Mouse (Mus musculus): Measurements from ENCODE around the gene Krt34.

Gene Krt34

DNA sequence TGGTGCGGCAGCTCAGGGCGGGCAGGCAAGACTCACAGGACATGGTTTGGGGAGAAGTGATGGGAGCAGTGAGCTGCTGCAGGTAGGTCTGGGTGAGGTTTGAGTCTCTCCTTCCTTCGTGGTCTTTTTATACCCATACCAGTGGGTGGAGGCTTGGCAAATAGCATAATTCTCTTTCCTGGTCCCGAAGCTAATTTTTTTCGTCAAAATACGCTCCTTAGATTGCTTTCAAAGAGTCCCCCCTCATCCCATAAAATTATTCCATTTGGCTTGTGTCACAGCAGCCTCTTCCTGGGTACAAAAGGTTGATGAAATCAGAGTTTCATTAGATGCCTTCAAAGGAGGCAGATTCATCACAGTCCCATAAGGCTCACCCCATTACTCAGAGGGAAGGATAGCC lies at the start of gene Krt34:
Gene Krt34, minus strand, starts transcription at position 101 of the 400 bp plus-strand sequence.
- no peak for DNase-seq

DNA sequence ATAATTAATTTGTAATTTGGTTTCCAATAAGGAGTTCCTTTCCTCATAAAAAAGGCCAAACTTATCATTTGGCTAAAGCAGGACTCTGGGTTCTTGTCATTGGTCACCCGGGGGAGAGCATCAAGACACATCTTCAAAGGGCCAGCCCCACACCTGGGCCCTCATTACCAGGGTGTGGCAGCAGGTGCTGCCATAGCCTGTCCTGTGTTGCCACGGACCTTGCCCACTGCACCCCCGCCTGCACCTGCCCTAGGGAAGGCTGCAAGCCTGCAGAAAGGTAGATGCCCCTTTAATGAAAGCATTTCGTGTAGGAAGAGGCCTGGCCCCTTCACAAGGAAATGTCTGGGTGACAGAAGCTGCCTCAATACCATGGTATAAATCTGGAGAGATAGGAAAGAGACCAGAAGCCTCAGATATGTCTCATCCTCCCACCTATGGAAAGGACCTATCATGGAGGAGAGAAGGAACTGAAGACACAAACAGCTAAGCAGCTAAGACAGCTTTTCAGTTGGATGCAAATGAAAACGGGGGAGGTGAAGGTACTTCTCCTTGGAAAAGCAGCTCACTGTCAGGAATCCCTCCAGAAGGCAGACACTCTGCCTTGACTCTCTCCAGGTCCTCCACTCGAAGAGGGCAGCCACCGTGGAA lies 47.1 kb upstream of the Krt34 start:
- DNase-seq: peak; percentile 21

DNA sequence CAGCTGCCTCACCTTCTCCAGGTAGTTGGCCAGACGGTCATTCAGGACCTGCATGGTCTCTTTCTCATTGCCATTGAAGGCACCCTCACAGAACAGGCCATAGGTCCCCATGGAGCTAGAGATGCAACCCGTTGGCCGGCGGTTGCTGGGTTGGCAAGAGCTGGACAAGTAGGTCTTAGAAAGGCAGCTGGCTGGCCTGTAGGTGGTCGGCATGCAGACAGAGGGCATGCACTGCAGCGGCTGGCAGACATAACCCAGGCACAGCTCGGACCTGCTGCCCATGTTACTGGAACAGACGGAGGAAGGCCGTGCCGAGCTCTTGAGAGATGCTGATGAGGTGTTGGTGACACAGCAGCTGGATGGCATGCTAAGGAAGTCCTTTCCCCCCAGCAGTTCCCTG lies 46.5 kb upstream of the Krt34 start, which contains the start of gene Krt32:
Gene Krt32, minus strand, starts transcription at position 366 of the 400 bp plus-strand sequence.
- DNase-seq: no peak

DNA sequence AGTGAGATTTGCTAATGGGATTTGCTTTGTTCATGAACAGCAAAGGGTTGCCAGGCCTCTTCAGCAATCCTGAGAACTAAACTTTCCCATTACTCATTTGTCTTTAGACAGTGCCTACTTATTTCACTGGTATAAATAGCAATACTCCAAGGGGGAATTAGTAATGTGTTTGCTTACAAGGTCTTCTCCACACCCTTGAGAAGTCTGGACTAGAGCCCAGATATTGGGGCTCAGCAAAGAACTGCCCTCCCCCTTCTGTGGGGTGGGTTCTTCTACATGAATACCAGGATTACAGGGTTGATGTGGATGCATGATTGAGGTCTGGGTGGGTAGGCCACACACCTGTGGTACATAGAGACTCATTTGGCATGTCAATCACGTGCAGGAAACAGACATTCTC lies 32.5 kb upstream of the Krt34 start:
- no peak for DNase-seq

DNA sequence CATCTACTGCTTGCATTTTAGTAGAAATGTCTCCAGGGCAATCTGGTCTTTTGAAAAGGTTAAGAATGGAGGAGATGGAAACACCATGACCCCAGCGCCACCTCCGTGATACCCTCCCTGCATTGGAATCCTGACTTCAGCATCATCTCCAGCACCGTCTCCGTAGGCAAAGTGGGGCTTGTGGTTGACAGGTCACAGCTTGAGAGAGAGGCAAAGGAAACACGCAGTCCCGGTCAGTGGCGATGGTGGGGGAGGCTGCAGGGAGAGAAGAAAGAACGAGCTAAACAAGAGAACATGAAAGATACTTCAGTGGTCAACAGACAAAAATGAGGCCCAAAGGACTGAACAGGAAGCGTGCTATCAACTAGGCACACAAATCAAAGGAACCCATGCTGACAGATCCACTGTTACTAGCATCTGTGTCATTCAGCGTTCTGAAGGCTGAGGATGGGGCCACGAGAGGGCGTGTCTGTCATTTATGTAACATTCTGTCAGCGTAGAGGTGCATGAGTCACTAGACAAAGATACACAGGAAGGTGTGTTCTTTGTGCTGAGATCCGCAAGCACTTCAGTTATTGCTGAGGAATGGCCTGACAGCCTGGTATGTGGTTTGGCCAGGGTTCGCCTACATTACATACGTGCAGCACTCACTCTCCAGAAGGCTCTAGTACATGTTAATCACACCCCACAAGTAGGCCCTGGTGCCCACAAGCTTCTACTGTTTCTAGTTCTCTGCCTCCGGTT lies 26.1 kb upstream of the Krt34 start:
- DNase-seq: no peak

DNA sequence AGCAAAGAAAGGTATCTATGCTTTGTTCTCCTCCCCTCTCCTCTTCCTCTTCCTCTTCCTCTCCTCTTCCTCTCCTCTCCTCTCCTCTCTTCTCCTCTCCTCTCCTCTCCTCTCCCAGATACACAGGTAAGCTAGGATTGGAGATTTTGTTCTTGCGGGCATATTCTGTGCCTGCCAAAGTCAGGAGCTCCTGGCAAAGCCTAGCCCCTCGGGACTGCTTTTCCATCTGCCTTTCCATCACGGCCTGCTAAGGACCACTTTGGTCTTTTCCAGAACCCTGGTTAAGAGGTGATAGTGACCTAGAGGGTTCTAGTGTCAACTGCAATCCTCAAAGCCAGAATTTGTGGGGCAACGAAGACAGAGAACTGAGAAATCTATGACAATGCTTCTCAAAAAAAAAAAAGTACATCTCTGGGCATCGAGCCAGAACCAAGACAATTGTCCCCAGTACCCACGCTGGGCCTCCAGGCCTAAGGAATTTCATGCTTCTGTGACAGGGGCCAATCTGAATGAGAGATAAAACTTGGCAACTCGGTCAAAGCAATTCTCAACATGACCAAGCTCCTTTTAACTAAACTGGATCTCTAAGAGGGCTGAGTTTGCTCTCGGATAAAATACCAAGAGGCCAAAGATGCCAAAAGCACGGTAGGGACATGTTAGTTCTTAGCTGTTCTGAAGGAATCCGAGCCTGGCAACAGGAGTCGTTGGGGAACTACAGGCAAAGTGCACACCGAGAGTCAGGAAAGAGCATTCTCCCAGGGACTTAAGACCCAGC lies 25.1 kb upstream of the Krt34 start:
- DNase-seq: no peak

DNA sequence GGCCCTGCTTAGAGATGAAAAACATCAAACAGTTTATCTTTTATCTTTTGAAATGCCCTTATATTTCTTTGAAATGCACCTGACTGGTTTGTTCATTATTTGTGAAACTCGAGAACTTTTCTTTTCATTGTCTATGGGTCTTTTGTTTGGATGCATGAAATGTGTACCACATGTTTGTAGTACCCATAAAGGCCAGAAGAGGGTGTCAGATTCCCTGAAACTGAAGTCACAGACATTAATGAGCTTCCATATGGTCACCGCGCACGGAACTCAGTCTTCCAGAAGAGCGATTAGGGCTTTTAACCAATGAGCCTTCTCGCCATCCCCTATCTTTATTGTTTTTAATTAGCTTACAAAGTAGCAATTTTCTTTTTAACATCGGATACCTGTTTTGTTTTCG lies 17.5 kb upstream of the Krt34 start:
- DNase-seq: no peak

DNA sequence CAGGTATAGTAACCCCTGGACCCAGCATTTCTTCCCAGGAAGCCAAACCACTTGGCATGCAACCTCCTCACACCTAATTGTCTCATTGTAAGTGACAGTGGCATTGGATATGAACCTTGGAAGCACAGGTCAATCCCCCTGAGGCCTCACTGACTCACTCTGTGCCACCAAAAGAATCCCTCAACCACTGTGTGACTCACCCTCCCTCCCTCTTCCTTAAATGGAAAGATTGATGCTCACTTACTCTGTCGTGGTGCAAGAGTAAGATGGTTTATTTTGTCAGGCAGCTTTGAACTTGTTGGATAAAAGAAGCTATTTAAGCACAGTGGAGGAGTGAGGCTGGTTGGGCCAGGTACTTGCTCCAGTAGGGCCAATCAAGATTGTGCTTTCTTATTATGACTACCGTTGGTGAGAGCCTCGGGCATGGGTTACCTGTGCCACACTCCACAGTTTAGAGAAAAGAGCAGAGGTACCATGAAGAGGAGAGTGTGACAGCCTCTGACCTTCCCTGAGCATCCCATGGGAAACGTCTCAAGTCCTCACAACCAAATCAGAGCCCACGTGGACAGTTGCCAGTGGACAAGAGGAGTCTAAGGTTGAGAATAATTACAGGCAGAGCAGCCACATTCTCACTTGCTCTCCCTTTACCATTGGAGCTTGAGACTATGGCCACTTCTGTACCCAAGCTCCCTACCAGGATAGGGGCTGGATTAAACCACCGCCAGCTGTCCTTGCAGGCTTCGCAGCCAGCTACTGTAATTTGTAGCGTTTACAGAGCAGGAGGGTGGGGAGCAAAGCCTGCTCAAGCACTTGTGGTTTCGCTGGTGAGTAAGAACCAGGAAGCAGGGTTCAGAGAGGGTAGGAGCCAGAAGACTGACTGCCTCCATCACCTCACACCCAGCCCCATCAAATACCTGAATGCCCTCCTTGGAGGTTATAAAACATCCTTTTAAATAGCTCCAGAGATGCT lies 14.6 kb upstream of the Krt34 start:
- no peak for DNase-seq

DNA sequence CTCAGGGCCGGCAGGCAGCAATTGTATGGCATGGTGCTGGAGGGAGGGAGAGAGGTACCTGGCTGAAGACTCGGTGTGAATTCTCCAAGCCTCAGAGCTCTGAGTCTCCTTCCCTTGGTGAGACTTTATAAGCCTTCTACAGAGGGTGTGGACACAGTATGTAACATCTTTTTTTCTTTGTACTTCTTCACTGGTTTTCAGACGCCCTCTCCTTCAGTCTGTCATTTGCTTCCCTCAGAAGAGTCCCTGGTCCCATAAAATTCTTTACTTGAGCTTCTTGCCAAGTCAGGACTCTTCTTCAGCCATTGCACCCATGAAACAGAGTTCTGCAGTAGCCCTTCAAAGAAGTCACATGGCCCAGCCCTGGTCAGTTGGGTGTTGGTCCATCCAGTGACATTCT lies 9.1 kb upstream of the Krt34 start, which contains the start of gene Krt31:
Gene Krt31, minus strand, starts transcription at position 101 of the 400 bp plus-strand sequence.
- no peak for DNase-seq

DNA sequence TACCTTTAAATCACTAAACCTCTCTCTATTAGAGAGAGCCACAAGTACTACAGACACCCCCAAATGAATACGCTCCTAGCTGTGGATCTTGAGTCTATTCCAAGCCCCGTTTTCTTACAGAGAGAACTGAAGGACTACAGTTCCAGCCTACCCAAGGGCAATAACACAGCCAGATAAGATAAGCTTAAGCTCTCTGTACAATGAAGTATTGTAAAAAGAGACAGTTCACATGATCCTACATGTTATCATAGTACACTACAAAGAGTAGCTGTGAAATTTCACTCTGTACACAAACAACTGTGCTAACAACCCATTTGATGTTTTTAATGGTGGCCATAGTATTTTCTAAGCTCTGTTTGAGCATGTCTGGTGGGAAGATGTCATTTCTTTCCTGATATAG lies 5.8 kb upstream of the Krt34 start:
- no peak for DNase-seq

DNA sequence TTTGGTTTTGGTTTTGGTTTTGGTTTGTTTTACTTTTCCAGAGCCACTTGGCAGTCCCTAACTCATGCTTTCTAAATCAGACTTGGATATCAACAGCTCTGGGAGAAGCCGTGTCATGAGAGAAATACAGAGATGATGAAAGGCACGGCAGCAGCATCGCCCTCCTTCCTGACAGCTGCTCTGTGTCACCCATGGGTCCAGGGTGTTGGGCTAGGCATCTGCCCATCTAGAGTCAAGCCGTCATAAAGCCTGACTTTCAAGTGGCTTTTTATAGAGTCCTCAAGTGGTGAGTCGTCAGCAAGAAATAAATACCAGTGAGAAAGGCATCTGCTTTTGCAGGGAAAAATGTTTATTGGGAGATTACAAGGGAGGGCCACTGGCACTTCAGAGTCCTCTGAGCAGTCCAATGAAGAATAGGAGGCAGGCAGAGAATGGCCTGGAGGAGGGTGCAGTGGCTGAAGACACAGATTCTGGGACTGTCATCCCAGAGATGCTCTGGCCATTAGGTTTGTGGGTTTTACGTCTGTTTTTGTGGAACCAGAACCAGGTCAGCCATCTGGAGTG lies 5.0 kb upstream of the Krt34 start:
- DNase-seq: no peak

DNA sequence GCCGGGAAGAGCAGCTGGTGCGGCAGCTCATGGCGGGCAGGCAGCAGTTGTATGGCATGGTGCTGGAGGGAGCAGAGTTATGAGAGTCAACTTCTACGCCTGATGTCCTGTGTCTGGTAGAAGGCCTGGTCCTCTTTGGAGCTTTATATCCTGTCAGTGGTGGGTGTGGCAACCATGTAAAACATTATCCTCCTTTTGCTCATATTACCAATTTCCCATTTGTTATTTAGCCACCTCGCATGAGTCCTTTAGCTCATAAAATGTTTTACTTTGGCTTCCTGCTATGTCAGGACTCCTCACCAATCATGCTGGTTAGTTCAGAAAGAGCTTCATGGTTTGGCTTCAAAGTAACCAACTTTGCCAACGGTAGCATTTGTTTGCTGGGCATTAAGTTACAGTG lies 11.6 kb downstream of the Krt34 start, which contains the start of gene Krt33b:
Gene Krt33b, minus strand, starts transcription at position 101 of the 400 bp plus-strand sequence.
- DNase-seq: no peak

DNA sequence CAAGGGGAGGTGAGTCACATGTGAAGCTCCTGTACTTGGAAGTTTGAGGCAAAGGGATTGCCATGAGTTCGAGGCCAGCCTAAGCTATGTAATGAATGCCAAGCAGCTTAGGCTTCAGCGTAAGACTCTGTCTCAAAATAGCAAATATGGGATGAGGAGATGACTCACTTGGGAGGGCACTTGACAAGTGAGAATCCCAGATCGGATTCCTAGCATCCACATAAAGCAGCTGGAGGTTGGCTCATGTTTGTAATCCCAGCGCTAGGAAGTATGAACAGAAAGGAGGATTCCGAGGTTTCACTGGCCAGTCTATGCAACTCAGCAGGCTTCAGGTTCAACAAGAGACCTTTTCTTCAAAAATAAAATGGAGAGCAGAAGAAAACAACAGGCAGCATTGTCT lies 19.9 kb downstream of the Krt34 start:
- DNase-seq: no peak

DNA sequence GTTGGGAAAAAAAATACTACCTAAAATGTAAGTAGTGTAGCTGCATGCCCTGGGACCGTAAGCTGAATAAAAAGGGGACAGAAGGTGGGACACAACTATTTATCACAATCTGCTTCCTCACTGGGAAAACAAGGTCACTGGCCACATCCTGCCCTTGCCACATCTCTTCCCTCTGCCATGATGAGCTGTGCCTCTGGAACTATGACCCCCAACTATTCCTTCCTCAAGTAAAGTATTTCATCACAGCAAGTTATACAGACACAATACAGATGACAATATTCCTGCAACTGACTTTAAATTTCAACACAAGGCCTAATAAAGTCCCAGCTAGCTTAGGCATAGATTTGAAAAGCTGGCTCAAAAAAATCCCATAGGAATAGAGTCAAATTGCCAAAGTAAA lies 21.9 kb downstream of the Krt34 start:
- DNase-seq: no peak

DNA sequence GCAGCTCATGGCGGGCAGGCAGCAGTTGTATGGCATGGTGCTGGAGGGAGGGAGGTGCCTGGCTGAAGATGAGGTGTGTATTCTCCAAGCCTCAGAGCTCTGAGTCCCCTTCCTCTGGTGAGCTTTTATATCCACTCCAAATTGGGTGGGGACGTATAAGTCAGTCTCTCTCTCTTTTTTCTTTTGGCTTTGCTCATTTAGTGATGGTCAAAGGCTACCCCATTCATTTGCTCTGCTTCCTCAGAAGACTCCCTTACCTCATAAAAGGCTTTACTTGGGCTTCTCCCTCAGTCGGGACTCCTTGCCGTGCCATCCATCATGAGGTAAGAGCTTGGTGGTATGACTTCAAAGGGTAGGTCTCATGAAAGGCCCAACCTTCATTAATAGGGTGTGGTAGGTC lies 25.2 kb downstream of the Krt34 start, which contains the start of gene Krt33a:
Gene Krt33a, minus strand, starts transcription at position 101 of the 400 bp plus-strand sequence.
- no peak for DNase-seq

DNA sequence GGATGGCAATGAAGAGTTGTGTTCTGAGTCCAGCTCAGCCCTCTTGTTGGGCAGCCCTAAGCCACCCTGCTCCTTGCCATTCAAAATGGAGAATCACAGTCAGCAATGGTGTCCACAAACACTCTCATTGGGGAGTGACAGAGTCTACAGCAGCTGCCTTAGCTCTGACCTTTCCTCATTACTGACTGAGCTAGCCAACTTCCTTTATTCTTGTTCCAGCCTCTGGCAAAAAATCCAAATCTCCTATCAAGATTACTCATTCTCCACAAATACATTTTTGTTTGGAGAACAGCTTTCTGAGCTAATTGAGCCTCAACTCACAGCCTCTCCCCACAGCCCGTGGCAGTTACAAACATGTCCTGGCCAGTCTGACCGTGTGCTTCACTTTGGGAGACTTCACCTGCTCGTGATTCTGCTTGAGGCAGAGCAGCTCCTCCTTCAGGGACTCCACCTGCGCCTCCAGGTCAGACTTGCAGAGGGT lies 27.6 kb downstream of the Krt34 start:
- DNase-seq: no peak

DNA sequence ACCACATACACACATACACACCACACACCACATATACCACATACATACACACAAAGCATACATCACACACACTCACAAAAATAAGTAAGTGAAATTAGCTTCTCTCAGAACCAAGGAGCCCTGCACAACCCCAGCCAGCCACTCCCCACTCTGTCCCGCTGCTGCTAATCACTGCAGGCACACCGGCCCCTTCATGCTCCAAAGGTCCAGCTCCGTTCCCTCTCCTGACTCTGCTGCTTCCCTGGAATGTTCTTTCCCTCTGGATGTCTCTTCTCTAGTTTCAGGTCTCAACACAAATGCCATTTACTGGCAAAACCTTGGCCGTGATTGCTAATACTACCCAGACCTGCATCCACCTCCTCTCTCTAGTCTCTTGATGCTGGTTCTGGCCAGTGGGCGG lies 30.7 kb downstream of the Krt34 start:
- DNase-seq: no peak

DNA sequence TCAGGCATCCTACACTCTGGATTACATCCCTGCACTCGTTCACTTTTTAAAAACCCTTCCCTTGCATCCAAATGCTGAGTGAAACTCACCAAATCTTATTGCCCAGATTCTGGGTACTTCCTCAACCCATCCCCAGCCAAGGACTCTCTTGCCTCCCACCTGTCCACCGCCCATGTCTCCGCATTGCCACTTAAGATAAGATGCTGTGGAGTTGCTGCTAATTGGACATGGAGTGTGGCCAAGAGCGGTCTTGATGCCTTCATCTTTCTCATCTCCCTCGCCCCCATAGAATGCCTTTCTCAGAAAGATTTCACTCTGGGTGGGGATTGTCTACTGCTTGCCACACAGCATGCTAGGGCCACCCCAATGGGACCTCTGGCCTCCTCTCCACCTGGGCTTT lies 33.0 kb downstream of the Krt34 start:
- no peak for DNase-seq

DNA sequence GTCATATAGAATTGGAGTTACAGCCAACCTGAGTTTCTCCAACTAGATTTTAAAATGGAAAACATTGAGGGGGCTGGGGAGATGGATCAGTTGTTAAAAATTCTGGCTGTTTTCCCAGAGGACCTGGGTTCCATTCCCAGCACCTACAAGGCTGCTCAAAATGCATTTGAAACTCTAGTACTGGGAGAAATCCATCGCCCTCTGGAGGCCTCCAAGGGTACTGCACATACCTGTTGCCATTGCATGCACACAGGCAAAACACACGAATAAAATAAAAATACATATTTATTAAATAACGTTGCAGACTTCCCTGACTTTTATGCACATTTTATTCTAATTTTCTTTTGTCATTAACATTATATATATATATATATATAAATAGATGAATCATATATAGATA lies 34.7 kb downstream of the Krt34 start:
- DNase-seq: no peak

DNA sequence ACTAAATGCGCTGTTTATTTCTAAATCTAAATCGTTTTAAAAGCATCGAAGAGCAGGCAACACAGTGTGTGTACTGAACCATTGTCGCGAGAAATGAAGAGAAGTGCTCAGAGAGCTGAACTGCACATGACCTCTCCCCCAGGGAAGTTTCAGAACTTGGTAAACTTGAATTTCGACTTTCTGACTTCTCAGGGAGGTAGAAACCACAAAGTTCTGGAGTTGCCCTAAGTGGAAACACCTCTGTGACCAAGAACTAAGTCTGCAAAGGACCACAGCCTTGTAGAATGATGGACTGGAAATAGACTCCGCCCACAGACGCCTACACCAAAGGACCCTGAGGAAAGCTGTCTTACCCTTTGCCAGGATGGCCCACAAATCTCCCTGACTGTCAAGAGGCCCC lies 35.4 kb downstream of the Krt34 start:
- no peak for DNase-seq

DNA sequence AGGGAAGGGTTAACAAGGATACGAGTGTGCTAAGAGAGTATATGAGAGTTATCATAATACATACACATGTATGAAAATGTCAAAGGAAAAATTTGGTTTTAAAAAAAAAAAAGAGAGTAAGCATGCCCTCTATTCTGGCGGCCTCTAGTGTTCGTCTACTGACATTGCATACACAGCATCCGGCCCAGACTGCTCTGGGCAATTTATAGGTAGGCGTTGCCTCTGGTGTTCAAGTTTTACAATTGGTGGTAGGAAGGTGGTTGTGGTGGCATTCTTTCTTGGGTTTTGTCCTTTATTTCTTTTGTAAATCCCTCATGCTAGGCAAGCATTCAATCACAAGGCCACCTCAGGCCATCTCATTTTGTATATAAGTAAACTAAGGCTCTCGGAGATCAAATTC lies 36.5 kb downstream of the Krt34 start:
- DNase-seq: peak; percentile 58

DNA sequence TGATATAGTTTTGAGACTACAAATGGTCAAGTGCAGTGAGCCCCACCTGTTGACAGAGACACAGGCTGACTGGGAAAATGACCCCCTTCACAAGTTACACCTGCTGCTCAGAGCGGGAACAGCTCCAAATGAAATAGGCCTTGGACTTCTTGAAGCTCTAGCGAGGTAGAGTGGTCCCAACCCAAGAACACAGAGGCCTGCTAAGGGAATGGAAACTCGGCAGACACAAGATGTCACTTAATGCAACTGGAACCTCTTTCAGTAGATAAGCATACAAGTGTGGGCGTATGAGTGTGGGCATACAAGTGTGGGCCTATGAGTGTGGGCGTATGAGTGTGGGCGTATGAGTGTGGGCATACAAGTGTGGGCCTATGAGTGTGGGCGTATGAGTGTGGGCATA lies 42.3 kb downstream of the Krt34 start:
- no peak for DNase-seq
